Mouse (Mus musculus) heart, postnatal 0 days (tissue): Measurements from ENCODE around the gene Gm21985.

Experiments used
- CTCF ChIP-seq: IDR thresholded peaks from 2 replicates; pipeline ENCODE4 v1.5.1; 2016; ENCODE audit warnings: antibody characterized with exemption, control low read depth, low read depth
- EP300 ChIP-seq: IDR thresholded peaks from 2 replicates; pipeline ENCODE4 v1.6.1; 2016; ENCODE audit warnings: antibody characterized with exemption, low read depth

DNA sequence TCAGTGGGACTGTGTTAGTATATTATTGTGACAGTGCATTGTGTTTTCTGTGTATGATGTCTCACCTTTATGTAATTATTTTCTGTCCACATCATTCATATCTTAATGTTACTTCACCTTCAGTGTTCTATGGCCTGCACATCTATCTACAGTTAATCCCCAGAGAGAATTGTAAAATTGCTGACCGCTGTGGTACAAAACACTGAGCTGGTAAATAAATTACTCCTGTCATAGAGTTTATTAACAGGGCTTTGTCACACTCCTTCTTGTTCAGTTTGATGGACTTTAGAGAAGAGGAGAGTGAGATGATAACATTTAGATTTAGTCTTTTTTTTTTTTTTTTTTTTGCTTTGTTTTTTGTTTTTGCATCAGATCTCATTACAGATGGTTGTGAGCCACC is 16.7 kb downstream of the Gm21985 start:
- TF ChIP-seq EP300 = no peak
- TF ChIP-seq CTCF = no peak
